Mouse (Mus musculus) stomach, postnatal 0 days (tissue): ENCODE measurements around the gene Spata32.

Experiments
- CTCF ChIP-seq: IDR thresholded peaks from 2 replicates; pipeline ENCODE4 v1.5.1; 2016; ENCODE audit warnings: antibody characterized with exemption, low read depth, mild to moderate bottlenecking, moderate library complexity
- EP300 ChIP-seq: optimal IDR thresholded peaks from 2 replicates; pipeline ENCODE3; 2016; ENCODE audit warnings: antibody characterized with exemption

DNA sequence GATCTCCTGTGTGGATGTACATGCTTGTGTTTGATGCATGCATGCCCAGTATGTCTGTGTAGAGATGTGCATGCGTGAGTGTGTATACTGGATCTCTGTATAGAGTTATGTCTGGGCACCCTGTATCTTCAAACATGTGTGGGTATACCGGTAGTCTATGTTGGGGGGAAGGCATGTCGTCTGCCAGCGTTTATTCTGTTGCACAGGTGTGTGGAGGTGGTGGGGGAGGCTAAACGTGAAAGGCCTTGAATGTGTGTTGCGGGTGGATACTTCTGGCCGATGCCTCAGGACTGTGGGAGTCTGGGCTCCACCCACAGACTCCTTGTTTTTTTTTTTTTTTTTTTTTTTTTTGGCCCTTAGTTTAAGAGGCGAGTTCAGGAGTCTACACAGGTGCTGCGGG, 36.9 kb downstream of the Spata32 start:
- no peak for TF ChIP-seq CTCF
- no peak for TF ChIP-seq EP300
